Mouse (Mus musculus) ES-E14 (cell line): ENCODE results near the gene Szrd1.

Source experiments
- CHD2 ChIP-seq: IDR thresholded peaks from 2 replicates; pipeline ENCODE4 v1.6.1; 2014; ENCODE audit warnings: mild to moderate bottlenecking, low read depth, low read length, inconsistent platforms
- HCFC1 ChIP-seq: IDR thresholded peaks from 2 replicates; pipeline ENCODE4 v1.6.1; 2012; ENCODE audit warnings: low read length, inconsistent platforms, borderline replicate concordance; ENCODE audit not compliant: insufficient read depth
- MAFK ChIP-seq: IDR thresholded peaks from 2 replicates; pipeline ENCODE4 v1.6.1; 2014; ENCODE audit warnings: mild to moderate bottlenecking, low read depth, low read length, inconsistent platforms; ENCODE audit not compliant: insufficient read depth
- ZC3H11A ChIP-seq: IDR thresholded peaks from 2 replicates; pipeline ENCODE4 v1.6.1; 2012; ENCODE audit warnings: low read depth, mild to moderate bottlenecking, inconsistent platforms, low read length, borderline replicate concordance
- ZNF384 ChIP-seq: IDR thresholded peaks from 2 replicates; pipeline ENCODE4 v1.6.1; 2012; ENCODE audit warnings: low read depth, low read length, inconsistent platforms

- TF ChIP-seq ZC3H11A (no peak), MAFK (no peak), CHD2 (no peak), HCFC1 (no peak), ZNF384 (no peak)
Measured at GRCm38 (mm10) chr4:141146491-141147033, 7.0 kb upstream of the Szrd1 start.
